Mouse (Mus musculus) embryo, embryonic 10 days (tissue): ENCODE data around the gene Adk.
A peak's percentile ranks its signal among the peaks of the same experiment; 100 is the strongest.
"Not testable (repeated sequence)": the region's sequence is repeated elsewhere in the genome, so short reads cannot be mapped to it uniquely, and the experiment has no call there.

Experiments
- DNase-seq: peaks from one replicate; pipeline ENCODE4 v3.0.0-alpha.2; 2015; ENCODE audit warnings: low spot score

The Adk gene

DNA sequence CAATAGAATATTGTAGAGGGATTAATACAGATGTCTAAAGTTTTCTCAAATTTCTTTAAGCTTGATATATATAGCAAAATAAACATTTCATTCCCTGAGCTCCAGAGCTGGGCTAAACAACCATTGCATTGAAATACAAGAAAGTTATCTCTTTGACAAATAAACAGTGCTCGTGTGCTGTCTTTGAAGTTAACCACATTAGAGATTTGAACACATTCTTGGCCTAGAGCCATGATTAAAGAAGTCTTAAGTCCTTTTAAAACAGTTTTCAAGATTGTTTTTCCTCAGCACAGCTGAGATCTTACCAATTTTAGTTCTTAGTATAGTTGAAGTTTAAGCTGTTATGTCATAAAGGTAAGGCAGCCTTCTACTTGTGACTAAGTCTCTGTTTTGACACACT lies 11.9 kb downstream of the Adk start:
- no peak for DNase-seq

DNA sequence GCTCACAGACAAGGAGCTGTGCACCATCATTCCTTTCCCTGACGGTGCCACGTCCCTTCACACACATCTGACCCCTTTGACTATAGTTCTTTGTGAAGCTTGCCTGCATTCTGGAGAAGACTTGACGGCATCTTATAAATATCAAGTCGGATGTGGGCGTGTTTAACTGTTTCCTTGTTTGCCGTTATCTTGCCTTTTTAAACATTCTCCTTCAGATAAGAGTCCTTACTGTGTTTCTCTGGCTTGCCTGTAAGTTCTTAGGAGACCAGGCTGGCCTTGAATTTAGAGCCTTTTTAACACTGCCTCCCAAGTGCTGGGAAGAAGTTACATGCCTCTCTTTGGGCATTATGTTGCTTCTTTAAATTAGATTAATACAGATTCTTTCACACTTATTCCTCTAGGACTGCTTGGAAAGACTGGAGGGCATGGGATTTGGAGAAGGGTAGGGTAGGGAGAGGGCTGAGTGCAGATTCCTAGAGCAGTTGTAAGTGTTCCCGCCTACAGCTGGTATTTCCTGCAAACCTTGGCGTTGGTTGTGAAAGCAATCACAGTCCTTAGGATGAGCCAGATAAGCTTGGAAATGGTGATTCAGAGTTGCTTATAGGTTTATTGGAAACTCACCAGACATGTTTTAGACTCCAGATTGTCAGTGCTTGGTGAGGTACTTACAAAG lies 13.3 kb downstream of the Adk start:
- DNase-seq: no peak

DNA sequence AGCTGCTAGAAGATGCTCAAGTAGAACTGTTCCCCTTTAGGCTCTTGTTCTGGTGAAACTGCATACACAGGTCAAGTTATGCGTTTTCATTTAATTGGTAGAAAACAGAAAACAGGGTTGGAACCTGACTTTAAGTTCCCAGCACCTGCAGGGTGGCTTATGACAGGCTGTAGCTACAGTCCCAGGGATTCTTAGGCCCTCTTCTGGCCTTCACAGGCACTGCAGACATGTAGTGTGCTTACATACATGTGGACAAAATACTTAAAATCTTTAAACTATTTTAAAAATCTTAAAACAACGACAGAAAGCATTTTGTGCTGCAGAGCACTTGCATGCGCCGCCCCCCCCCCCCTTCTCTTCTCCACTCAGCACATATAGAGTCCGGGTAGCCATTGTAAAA lies 17.2 kb downstream of the Adk start:
- DNase-seq: no peak

DNA sequence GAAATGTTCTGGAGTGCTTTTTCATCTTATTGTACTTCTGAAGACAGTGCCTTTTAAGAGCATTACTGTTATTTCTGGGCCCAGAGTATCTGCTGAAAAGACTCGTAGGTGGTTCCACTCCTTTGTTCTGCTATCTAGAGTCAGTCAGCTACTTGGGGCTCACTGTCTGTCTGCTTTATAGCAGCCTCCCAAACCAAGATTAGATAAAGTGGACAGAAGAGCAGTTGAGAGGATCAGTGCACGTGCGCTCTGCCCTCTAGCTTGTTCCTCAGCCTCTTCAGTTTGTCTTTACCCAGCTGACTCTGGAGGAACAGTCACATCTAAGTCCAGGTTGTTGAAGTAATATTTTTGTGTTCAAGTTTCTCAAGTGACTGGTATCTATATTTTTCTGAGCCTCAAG lies 21.6 kb downstream of the Adk start:
- peak; percentile 26 for DNase-seq

DNA sequence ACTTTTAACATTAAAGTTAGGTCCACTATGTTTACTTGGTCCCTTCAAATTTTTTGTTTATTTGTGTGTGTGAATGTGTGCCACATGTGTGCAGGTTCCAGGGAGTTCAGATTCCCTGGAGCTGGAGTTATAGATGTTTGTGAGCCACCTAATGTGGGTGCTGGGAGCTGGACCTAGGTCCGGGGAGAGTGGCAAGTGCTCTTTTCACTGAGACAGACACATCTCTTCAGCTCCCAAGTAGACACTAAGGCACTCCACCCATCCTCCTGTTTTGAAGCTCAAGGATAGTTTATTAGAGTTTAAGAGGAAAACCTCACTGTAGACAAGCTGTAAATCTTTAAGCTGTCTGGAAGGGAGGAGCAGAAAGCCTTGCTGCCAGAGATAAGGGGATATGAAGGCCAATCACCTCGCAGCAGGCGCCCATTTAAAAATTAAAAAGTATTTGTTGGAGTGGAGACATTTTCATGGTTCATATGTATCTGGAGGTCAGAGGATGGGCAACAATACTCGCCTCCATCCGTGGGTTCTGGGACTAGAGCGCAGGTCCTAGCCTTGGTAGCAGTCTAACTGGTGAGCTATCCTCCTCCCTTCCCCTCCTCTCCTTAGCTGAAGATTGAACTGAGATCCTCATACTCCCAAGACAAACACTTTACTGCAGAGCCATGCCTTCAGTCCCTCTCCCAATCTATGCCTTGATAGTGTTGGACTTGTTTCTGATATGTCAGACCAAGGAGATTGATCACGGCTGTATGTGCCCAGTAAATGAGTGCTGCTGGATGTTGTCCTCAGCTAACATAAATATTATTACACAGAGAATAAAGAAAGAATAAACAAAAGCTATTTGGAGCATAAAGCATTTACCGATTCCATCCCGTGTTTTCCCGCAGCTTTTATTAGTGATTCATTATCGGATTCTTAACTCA lies 22.3 kb downstream of the Adk start:
- no peak for DNase-seq

DNA sequence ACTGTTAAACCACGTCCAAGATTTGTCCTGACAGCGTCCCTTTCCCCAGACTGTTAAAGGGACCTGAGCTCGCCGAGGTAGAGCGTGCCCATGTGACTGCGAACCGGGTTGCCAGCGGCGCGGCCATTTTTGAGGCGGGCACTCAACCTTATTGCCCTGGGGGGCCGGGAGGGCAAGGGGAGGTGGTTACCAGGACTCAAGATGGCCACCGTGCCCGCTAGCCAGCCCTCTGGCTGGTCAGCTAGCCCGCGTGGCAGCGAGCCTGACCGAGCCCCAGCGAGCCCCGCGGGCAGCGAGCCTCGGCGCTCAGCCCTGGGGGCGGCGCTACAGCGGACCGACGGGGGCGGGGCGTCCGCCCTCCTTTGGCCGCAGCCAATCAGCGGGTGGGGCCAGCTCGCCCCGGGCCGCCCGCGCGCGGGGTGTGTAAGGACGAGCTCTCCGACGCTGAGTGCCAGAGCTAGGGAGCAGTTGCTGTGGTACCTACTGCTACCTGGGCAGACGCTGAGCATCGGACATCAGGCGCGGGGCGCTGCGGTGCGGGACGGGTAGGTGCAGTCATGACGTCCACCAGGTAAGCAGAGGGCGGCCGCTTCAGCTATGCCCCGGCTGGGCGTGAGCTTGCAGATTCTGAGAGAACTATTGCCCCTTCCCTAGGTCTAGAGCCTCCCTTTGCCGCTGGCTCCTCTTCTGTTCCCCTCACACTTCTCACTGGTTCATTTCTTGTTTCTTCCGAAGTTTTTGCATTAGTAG lies 23.6 kb downstream of the Adk start:
- peak; percentile 89 for DNase-seq

DNA sequence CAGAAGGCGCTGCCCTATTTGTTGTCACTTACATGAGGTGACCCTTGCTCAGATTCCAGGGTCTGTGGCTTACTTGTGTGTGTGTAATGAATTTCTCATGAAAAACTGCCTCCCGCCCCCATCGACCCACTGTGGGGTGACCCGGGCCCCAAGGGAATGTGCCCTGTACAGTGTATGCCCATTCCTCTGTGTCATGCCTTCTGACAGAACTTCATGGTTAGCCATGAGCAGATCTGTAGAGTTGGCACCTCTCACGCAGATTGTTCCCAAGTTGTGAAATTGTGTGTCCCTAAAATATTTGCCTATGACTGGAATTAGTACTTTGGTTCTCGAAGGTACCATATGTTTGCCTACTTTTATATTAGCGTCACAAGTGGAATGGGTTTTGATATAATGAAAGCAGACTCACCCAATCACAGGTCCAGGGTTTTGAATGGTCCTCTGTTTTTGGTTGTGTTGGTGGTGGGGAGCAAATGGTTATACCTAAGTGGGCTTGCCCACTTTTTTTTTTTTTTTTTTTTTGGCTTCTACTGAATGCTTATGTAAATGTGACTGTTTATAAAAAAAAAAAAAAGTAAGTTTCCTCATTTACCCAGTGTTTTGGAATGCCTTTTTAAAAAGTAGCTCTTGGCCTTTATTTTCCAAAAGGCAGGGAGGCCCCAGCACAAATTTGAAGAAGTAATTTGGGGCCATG lies 24.3 kb downstream of the Adk start:
- DNase-seq: no peak

DNA sequence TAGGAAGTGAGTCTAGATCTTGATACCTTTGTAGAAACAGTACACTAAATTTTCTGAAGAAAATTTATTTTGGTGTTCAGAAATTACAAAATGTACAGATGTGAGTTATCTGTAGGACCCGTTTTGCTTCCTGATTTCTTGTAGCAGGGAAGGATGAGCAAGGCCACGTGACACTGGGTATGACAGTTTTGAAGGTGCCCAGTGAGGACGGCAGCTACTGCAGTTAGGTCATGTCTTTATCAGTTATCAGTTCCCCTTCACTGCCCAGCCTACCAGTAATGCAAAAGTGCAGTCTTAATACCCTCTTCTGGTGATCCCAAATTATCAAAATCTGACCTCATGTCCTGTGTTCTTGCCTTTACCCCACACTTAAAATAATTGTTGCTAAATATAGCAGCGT lies 25.6 kb downstream of the Adk start:
- no peak for DNase-seq

DNA sequence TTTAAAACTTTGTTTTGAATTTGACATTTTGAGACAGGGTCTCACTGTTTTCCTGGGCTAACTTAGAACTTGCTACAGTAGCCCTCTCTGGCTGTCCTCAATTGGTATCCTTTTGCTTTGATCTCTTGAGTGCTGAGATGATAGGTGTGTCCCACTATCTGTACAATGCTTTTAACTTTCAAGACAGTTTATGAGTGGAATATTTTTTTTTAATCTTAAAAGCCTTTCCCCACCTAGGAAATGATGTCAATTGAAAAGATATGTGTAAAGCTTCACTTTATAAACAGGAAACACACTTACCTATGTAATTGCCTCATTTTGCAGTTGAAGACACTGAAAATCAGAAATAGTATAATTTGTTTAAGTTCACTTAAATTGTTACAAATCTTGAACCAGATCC lies 26.1 kb downstream of the Adk start:
- DNase-seq: no peak

DNA sequence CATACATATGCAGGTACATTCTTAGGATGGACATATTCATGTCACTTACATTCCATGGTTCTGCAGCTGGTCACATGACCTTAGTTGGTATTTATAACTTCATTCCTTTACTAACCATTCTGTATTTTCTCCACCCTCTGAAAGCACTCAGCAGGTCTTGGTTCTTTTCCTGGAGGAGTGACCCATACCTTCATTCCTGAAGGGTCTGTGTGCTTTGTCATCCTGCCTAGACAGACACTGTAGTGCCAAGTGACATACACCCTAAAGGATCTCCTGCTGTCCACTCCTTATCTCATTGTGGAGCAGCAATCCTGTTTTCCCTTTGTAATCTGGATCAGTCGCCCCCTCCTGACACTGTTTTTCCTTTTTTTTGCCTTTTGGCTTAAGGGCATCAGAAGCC lies 30.4 kb downstream of the Adk start:
- no peak for DNase-seq

DNA sequence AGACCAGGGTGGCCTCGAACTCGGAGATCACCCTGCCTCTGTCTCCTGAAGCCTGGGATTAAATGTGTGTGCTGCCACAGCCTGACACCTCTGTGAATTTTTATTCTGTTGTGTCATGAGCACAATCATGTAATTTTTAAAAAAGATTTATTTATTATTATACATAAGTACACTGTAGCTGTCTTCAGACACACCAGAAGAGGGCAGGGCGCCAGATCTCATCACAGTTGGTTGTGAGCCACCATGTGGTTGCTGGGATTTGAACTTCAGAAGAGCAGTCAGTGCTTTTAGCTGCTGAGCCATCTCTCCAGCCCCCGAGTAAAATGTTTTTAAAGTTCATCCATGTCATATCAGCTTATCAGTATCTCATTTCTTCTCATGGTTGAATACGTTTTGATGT lies 33.3 kb downstream of the Adk start:
- DNase-seq: no peak

DNA sequence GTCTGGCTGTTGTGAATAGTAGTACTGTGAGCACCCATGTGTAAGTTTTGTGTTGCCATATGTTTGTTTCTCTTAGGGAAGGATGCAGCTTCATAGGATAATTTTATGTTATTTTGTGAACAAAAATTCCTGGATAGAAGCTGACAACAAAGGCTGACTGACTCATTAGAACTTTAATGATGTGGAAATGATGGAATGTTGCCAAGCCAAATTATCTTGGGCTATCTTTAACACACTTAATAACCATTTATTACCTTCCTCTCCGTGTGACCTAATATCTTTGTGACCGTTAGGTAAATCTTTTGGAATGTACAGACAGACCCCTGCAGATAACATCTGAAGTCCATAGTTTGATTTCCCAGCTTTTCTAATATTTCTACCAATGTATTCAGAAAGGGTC lies 33.7 kb downstream of the Adk start:
- no peak for DNase-seq

DNA sequence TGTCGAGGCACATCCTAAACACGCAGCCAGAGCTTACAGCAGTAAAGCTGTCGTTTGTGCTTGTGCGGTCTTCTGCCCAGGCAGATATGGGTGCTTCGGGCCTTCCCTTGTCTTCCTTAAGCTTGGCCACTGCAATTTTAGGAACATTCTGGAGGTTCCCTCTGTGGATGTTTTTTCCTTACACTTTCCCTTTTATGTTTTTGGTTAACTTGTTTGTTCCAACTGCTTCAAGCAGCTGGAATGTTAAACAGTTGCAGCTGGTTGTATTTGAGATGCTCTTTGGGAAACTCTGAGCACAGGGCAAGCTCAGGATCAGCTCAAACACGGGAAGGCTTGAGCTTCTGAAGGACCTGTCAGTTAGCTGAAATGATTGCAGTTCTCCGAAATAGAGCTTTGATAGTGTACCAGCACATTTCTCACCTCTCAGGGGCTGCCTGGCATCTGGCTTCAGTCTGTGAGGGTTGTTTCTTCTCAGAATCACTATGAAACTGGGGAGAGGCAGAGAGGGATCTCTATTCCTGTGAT lies 34.5 kb downstream of the Adk start:
- DNase-seq: peak; percentile 57

DNA sequence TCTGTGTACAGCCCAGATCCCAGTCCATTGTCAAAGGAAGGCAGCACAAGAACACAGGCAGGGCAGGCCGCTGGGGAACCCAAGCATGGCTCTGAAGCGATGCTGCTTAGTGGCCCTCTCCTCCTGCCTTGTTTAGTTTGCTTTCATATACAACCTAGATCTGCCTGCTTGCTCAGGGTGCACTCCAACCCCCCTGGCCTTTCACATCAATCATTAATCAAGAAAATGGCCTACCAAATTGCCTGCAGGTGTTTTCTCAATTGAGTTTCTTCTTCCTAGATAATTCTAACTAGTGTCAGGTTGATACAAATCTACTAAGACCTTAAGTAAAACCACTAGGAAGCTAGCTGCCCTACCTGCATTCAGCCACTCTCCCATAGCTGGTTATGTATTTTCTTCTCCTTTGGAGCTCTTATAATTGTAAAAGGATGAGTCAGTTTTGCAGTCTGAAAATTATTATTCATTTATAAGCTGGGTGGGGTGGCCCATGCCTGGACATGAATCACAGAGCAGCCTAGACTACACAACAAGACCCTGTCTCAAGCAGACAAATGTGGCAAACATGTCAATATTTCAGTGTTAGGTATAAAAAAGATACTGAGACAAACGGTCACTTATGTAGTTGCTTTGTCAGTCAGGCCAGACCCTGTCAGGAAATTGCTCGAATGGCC lies 35.2 kb downstream of the Adk start:
- DNase-seq: no peak

DNA sequence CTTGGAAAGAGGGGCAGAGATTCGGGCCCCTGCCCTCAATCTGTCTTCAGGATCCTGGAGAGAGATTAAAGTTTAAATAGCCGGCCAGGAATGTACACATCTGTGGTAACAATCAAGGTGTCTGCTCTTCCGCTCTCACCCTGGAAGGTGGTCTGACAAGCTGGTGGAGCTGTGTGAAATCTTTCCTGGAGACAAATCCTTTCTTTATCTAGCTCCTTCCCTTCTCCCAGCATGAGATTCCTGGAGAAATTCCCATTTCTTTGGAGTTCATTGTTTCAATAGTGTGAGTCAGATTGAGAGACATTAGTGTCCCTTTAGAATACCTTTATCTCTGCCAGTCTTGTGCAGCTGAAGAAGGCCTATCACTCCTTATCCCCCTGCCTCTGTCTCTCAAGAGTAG lies 36.4 kb downstream of the Adk start:
- no peak for DNase-seq

DNA sequence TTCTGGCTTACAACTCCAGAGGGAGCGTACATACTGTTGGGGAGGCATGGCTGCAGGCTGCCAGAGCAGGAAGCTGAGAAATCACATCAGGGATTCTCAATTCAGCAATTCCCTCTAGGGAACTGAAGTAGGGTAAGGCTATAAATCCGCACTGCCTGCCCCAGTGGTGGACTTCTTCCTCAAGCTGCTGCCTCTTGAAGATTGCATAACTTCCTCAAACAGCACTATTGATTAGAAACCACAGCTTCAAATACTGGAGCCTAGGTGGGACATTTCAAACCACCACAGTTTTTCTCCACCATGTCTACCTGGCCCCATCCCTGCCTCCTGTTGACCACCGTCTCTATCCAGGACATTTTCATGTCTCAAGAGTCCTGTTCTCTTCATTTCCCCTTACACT lies 38.0 kb downstream of the Adk start:
- DNase-seq: no peak

DNA sequence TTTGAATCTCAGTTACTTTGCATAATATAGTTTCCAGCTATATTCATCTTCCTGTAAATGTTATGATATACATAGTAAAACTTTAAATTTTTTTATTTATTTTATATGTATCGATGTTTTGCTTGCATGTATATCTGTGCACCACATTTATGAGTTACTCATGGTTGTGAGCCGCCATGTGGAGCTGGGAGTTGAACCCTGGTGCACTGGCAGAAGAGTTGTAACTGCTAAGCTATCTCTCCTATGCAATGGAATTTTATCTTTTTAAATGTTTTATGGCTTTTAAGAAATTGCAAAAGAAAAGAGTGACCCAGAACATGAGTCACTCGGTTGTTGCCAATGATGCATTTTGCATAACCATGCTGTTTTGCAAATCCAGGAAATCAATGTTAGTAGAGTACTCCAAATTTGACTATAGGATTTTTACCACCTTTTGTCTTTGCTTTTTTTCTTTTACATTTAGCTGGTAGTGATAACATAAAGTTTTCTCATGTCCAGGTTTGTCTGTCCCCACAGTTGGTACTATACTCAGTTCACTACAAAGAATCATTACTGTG lies 38.6 kb downstream of the Adk start:
- no peak for DNase-seq

DNA sequence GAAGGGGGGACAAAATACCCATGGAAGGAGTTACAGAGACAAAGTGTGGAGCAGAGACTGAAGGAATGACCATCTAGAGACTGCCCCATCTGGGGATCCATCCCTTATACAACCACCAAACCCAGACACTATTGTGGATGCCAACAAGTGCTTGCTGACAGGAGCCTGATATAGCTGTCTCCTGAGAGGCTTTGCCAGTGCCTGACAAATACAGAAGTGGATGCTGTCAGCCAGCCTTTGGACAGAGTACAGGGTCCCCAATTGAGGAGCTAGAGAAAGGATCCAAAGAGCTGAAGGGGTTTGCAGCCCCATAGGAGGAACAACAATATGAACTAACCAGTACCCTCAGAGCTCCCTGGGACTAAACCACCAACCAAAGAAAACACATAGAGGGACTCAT lies 41.8 kb downstream of the Adk start:
- not testable (repeated sequence) for DNase-seq

DNA sequence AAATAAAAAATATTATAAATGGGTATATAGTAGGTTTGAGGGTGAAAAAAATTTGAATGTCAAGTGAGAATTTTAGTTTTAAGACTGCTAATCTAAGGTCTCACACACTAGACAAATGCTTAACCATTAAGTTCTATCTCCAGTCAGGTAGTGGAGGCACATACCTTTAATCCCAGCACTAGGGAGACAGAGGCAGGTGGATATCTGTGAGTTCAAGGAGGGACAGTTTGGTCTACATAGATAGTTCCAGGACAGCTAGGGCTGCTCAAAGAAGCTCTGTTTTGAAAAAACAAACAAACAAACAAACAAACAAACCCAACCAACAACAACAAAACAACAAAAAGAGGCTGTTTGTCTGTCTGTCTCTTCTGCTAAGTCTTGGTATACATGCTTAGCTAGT lies 43.9 kb downstream of the Adk start:
- DNase-seq: no peak

DNA sequence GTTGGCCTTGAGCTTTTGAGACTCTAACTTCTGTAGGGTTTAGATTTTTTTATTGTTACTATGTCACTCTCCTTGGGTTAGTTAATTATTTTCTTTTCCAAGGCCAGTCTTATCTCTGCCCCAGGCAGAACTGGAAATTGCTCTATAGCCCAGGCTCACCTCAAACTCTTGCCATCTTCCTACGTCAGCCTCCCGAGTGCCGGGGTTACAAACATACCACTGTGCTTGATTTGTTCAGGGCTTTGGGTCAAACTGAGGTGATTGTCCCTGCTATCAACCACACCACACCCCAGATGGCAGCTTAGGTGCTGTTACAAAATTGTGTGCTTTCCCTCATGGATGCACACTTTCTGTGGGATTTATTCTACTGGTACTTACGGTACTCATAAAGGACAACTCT lies 44.3 kb downstream of the Adk start:
- DNase-seq: no peak

DNA sequence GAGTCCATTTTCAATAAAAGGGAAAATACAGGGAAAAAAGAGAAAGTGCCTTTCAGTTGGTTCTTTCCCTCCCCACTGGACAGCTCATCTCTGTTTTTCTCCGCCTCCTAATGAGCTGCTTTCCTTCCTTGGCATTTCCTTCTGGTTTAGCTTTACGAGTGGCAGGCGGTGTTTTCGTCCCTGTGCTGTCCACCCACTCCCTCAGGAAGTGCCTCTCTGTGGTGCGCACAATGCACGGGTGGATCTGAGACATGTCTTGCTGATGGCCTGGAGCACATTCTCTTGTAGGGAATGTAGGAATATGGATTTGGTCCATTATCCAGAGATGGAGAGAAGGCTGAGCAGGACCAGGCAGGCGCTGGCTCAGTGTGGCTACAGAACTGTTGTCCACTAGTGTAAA lies 47.0 kb downstream of the Adk start:
- DNase-seq: no peak
